Comparison of ENCODE assay signal across 18 mouse cellular contexts in genomic region chr4:45955235-45955634, GRCm38 (mm10). TPM values are rescaled to one million over a fixed set of nuclear protein-coding genes. Genes with fewer than 3 reads are reported as not detected.
DNase-seq lines count a peak whose midpoint lies in the region; ATAC-seq lines count a peak whose summit lies in the region.
"Had no signal": no experiment of that assay in that cellular context is flagged by ENCODE, and none has a peak within 500 bp of the region (broad histone marks: within the 10 kb centered on the region; RNA-seq: fewer than 3 reads in every experiment).

No protein-coding gene starts in this region.

- peak; percentile 51 for DNase-seq in heart, adult 11 months
- peak; percentile 60 for DNase-seq in heart, embryonic 10.5 days (ENCODE audit: low spot score)
- DNase-seq: adrenal gland, adult 2 months; adrenal gland, adult 8-10 months; adrenal gland, postnatal 10 days; adrenal gland, postnatal 14 days; adrenal gland, postnatal 25 days; adrenal gland, postnatal 36 days; B cell, adult 2 months; cerebellum, adult 11 months; cerebellum, adult 11-12 months; cerebellum, adult 18-20 months had no signal

- no peak overlapping the region for H3K4me2 ChIP-seq in heart, embryonic 11.5 days
- H3K4me2 ChIP-seq in heart, embryonic 12.5 days, result no peak overlapping the region

- H3K9me3 ChIP-seq in heart, embryonic 11.5 days (replicated peaks; ENCODE audit: control insufficient read depth, low read length), result no peaks in the 10 kb centered on the region
- no peaks in the 10 kb centered on the region for H3K9me3 ChIP-seq in heart, embryonic 10.5 days
- H3K9me3 ChIP-seq in heart, embryonic 12.5 days (replicated peaks), result no peaks in the 10 kb centered on the region
- H3K9me3 ChIP-seq: G1E had no signal

- H3K4me1 ChIP-seq in heart, embryonic 11.5 days (ENCODE audit: control insufficient read depth, insufficient read depth, low read length), result 0 out of 2 replicates have a peak, but pooled peaks cover 2% of the 10 kb centered on the region
- peaks cover 12% of the 10 kb centered on the region for H3K4me1 ChIP-seq in heart, embryonic 10.5 days
- no peaks in the 10 kb centered on the region; the same call in 1 of the 2 replicates for H3K4me1 ChIP-seq in heart, embryonic 12.5 days (replicated peaks)

- no peaks in the 10 kb centered on the region for H3K36me3 ChIP-seq in heart, embryonic 11.5 days (ENCODE audit: control insufficient read depth, insufficient read depth, low read length)
- H3K36me3 ChIP-seq in heart, embryonic 10.5 days, result no peaks in the 10 kb centered on the region
- H3K36me3 ChIP-seq in heart, embryonic 12.5 days, result no peaks in the 10 kb centered on the region
- H3K36me3 ChIP-seq: G1E had no signal

- no peak overlapping the region for H3K27ac ChIP-seq in heart, embryonic 11.5 days (ENCODE audit: low read depth, low read length)
- no peak overlapping the region for H3K27ac ChIP-seq in heart, embryonic 10.5 days
- no peak overlapping the region for H3K27ac ChIP-seq in heart, embryonic 12.5 days (ENCODE audit: poor library complexity, severe bottlenecking)

- H3K27me3 ChIP-seq in heart, embryonic 11.5 days (ENCODE audit: control insufficient read depth, insufficient read depth, low read length), result no peaks in the 10 kb centered on the region
- no peaks in the 10 kb centered on the region for H3K27me3 ChIP-seq in heart, embryonic 10.5 days (ENCODE audit: insufficient read depth, poor library complexity, severe bottlenecking)
- H3K27me3 ChIP-seq in heart, embryonic 12.5 days (replicated peaks), result no peaks in the 10 kb centered on the region
- H3K27me3 ChIP-seq: Patski had no signal

- 71% methylated on average over 4 of the region's 4 CpGs for WGBS in heart, embryonic 11.5 days (ENCODE audit: insufficient replicate concordance)
- 71% methylated on average over 4 of the region's 4 CpGs for WGBS in heart, embryonic 10.5 days
- WGBS in heart, embryonic 12.5 days, result 72% methylated on average over 4 of the region's 4 CpGs

- H3K9ac ChIP-seq in heart, embryonic 11.5 days (ENCODE audit: low read depth, low read length), result no peak overlapping the region
- no peak overlapping the region for H3K9ac ChIP-seq in heart, embryonic 12.5 days

- no peak overlapping the region for H3K4me3 ChIP-seq in heart, embryonic 11.5 days (ENCODE audit: low read depth, low read length)
- no peak overlapping the region for H3K4me3 ChIP-seq in heart, embryonic 10.5 days
- H3K4me3 ChIP-seq in heart, embryonic 12.5 days, result no peak overlapping the region

- ATAC-seq in heart, embryonic 11.5 days (replicated peaks; ENCODE audit: insufficient number of reproducible peaks, low FRiP score, low TSS enrichment), result no peak
- no peak for ATAC-seq in heart, embryonic 12.5 days (ENCODE audit: insufficient number of reproducible peaks, low FRiP score)
- ATAC-seq: activated CD4-positive, CD25-positive, alpha-beta regulatory T cell, adult 4 months; CD4-positive, CD25-positive, alpha-beta regulatory T cell, adult 4 months; Patski had no signal

RNA-seq across cellular contexts. Expression of gene Tdrd7, which starts 9.9 kb away (rescaled TPM):
- polyA plus RNA-seq in heart, embryonic 11.5 days (2014; fragmentation: Nextera tagmentation; extraction: Ambion mirVana), result 19.1 and 19.2 TPM in 2 replicates
- 15.0 and 15.1 TPM in 2 replicates for polyA plus RNA-seq in heart, embryonic 10.5 days (2016; fragmentation: Nextera tagmentation; extraction: Ambion mirVana)
- 20.9 and 22.3 TPM in 2 replicates for polyA plus RNA-seq in heart, embryonic 12.5 days (2016; fragmentation: Nextera tagmentation; extraction: Ambion mirVana)
